Mouse (Mus musculus) lung, postnatal 0 days (tissue): ENCODE measurements around the gene Nfia. TPM values are rescaled to one million over a fixed set of nuclear protein-coding genes. Genes with fewer than 3 reads are reported as not detected.

Source experiments
- ATAC-seq: fragments of 200-750 bp; cut with Nextera tagmentation; 2 replicates; pipeline ENCODE4 v1.8.0; 2017; ENCODE audit warnings: moderate library complexity
- DNase-seq: peaks from one replicate; pipeline ENCODE4 v3.0.0-alpha.2; 2016; ENCODE audit warnings: low spot score
- H3K27ac ChIP-seq: fragments of 300-500 bp; sonication (generic); 2 replicates; pipeline ENCODE4 v1.5.1; 2014; ENCODE audit warnings: antibody characterized with exemption, mild to moderate bottlenecking, low read length, mixed read lengths
- H3K27me3 ChIP-seq: fragments of 300-500 bp; sonication (generic); replicated peaks from 2 replicates; pipeline ENCODE4 v1.6.1; 2014; ENCODE audit warnings: low read length, mixed read lengths; ENCODE audit not compliant: insufficient read depth
- H3K36me3 ChIP-seq: fragments of 300-500 bp; sonication (generic); 2 replicates; pipeline ENCODE4 v1.6.1; 2014; ENCODE audit warnings: low read length, mixed read lengths; ENCODE audit not compliant: insufficient read depth
- H3K4me1 ChIP-seq: fragments of 300-500 bp; sonication (generic); 2 replicates; pipeline ENCODE4 v1.6.1; 2014; ENCODE audit warnings: antibody characterized with exemption, low read depth, low read length, mixed read lengths; ENCODE audit not compliant: insufficient read depth
- H3K4me2 ChIP-seq: fragments of 300-500 bp; sonication (generic); replicated peaks from 2 replicates; pipeline ENCODE4 v1.6.1; 2014; ENCODE audit warnings: low read depth, mild to moderate bottlenecking, low read length, moderate library complexity, mixed read lengths
- H3K4me3 ChIP-seq: fragments of 300-500 bp; sonication (generic); 2 replicates; pipeline ENCODE4 v1.5.1; 2014; ENCODE audit warnings: low read depth, low read length
- H3K9ac ChIP-seq: fragments of 300-500 bp; sonication (generic); replicated peaks from 2 replicates; pipeline ENCODE4 v1.6.1; 2014; ENCODE audit warnings: low read depth, mild to moderate bottlenecking
- H3K9me3 ChIP-seq: fragments of 300-500 bp; sonication (generic); 2 replicates; pipeline ENCODE4 v1.6.1; 2016; ENCODE audit warnings: low read length, mixed read lengths
- CTCF ChIP-seq: IDR thresholded peaks from 2 replicates; pipeline ENCODE4 v1.5.1; 2016; ENCODE audit warnings: antibody characterized with exemption, mild to moderate bottlenecking
- EP300 ChIP-seq: IDR thresholded peaks from 2 replicates; pipeline ENCODE4 v1.6.1; 2016; ENCODE audit warnings: antibody characterized with exemption, mild to moderate bottlenecking, control low read depth
- WGBS: fragments of 180-500 bp; shearing (Covaris S2); extraction: QIAGEN DNeasy Blood & Tissue Kit; methylation state at CpG from one replicate; pipeline ENCODE4 v1.1.7; 2014; 5-methylcytosine and 5-hydroxymethylcytosine counted together
- polyA plus RNA-seq: library from polyadenylated mRNA; unstranded; fragments of >200 nt; fragmentation: Nextera tagmentation; extraction: Ambion mirVana; gene quantifications from 2 replicates; pipeline ENCODE4 v1.2.1, GENCODE M21; 2015

Gene Nfia
- polyA plus RNA-seq, 1 experiment from 2014 or later = 40.5 TPM

- H3K36me3 ChIP-seq = no peaks in the 10 kb centered on the region
- H3K4me3 ChIP-seq = no peak overlapping the region
- no peaks in the 10 kb centered on the region for H3K27me3 ChIP-seq
- DNase-seq (peak; percentile 28), ATAC-seq (no peak)
- H3K4me1 ChIP-seq = peaks cover 9% of the 10 kb centered on the region; the same call in 1 of the 2 replicates
- 62% methylated on average over 5 of the region's 5 CpGs for WGBS
- H3K9ac ChIP-seq = no peak overlapping the region
- peak overlapping the region; percentile 77 for H3K27ac ChIP-seq
- H3K9me3 ChIP-seq = no peaks in the 10 kb centered on the region
- no peak for TF ChIP-seq EP300
- TF ChIP-seq CTCF = no peak
- H3K4me2 ChIP-seq = no peak overlapping the region
Observed at GRCm38 (mm10) chr4:97923248-97923647, 150.7 kb downstream of the Nfia start.

DNA sequence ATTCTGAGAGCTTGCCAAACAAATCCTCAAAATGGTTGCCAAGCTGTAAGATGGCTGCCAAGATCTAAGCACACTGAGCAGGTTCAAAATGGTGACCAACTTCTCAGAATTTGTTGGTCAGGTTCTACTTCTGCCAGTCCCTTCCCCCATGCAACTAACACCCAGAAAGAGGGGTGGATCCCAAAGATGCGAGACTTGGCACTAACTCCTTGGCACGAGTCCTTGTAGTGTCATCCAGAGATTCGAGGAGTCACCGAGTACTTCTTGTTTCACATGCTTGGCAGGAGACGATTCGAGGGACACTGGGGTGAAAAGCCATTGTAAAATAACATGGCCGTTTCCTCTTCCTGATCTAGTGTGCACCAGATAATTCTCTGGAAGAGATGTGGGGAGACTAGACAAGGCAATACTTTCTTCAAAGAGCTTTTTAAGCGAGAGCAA, 151.4 kb downstream of the Nfia start:
- Histone ChIP-seq H3K27me3 (no peaks in the 10 kb centered on the region), H3K4me1 (peaks cover 9% of the 10 kb centered on the region; the same call in 1 of the 2 replicates), H3K36me3 (no peaks in the 10 kb centered on the region), H3K9me3 (no peaks in the 10 kb centered on the region), H3K4me3 (no peak overlapping the region), H3K9ac (no peak overlapping the region), H3K4me2 (0 out of 2 replicates have a peak overlapping the region, but pooled peaks have one; percentile 15), H3K27ac (peak overlapping the region; percentile 77)
- ATAC-seq (peak; percentile 67), DNase-seq (peak; percentile 75)
- peak; percentile 79 for TF ChIP-seq EP300
- TF ChIP-seq CTCF = no peak
- WGBS = 9% methylated on average over 8 of the region's 8 CpGs

DNA sequence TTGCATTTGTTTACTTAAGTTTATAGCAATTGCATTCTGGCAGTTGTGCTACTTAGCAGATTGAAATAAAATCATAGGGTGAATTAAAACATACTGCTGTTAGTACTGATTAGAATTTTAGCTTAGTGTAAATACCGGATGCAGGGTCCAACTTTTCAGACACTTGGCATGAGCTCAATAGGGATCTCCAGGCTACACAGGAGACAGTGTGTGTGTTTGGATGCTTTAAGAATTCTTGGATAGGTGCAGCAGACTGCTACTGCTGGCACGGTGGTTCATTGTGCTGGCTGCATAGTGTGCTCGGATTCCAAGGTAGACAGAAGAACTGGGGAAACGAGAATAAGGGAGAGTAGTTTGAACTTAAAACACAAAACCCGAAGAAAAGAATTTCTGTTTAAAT, 151.9 kb downstream of the Nfia start:
- Histone ChIP-seq H3K36me3 (no peaks in the 10 kb centered on the region), H3K9ac (no peak overlapping the region), H3K4me2 (no peak overlapping the region), H3K9me3 (no peaks in the 10 kb centered on the region), H3K27me3 (no peaks in the 10 kb centered on the region), H3K4me1 (peaks cover 9% of the 10 kb centered on the region; the same call in 1 of the 2 replicates), H3K27ac (peak overlapping the region; percentile 77), H3K4me3 (no peak overlapping the region)
- WGBS = 24% methylated on average over 5 of the region's 5 CpGs
- ATAC-seq (peak; percentile 48), DNase-seq (no peak)
- TF ChIP-seq CTCF (no peak), EP300 (no peak)

- Histone ChIP-seq H3K4me1 (peaks cover 9% of the 10 kb centered on the region; the same call in 1 of the 2 replicates), H3K27me3 (no peaks in the 10 kb centered on the region), H3K27ac (peak overlapping the region; percentile 77; the same call in 1 of the 2 replicates), H3K9ac (no peak overlapping the region), H3K4me2 (no peak overlapping the region), H3K9me3 (no peaks in the 10 kb centered on the region), H3K36me3 (no peaks in the 10 kb centered on the region), H3K4me3 (no peak overlapping the region)
- TF ChIP-seq CTCF (no peak), EP300 (no peak)
- DNase-seq (no peak), ATAC-seq (no peak)
- WGBS = 65% methylated on average over 3 of the region's 3 CpGs
Observed at GRCm38 (mm10) chr4:97924855-97925254, 152.3 kb downstream of the Nfia start.

- no peak overlapping the region for H3K9ac ChIP-seq
- WGBS = 52% methylated on average over 4 of the region's 4 CpGs
Observed at GRCm38 (mm10) chr4:97925644-97926043, 153.1 kb downstream of the Nfia start.

DNA sequence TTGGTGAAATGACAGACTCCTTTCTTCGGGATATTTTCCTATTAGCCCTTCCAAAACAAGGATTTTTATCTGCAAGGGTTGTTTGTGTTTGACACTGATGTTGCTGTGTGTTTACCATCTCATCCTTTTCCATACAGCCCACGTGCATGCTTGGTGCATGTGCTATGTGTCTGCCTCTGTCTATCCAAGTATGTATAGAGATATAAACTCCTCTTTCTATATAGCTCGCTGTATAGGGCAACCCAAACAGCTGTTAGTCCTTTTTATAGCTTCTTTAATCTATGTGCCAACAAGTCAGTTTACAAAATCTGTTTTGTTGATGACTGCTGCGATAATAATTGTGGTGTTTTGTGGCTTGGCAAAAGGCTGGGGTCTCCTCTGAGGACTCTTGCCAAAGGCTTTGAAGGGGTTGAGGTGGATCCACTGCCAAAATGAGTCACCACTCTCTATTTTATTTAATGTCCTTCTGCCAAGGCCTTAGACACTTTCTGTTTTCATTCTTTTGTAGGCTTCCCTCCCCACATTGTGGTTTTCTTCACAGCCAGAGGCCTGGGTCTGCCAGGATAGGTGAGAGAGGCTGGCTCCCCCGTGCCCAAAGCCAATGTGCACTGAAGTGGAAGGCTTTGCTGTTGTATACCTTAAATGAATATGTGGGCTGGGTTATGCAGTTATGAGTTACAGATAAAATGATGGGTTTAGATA, 154.2 kb downstream of the Nfia start:
- peak overlapping the region; percentile 44 for H3K27ac ChIP-seq
- DNase-seq = peak; percentile 48

More at GRCm38 (mm10) chr4:97925644-97926043, 153.1 kb downstream of the Nfia start:
- DNase-seq (no peak), ATAC-seq (no peak)
- H3K4me3 ChIP-seq = no peak overlapping the region
- no peak for TF ChIP-seq CTCF
- no peak for TF ChIP-seq EP300
- H3K27ac ChIP-seq = no peak overlapping the region
- H3K36me3 ChIP-seq = no peaks in the 10 kb centered on the region
- no peaks in the 10 kb centered on the region for H3K27me3 ChIP-seq
- peaks cover 9% of the 10 kb centered on the region; the same call in 1 of the 2 replicates for H3K4me1 ChIP-seq
- H3K4me2 ChIP-seq = no peak overlapping the region
- H3K9me3 ChIP-seq = no peaks in the 10 kb centered on the region

More for the DNA sequence above, 154.2 kb downstream of the Nfia start:
- whole genome bisulfite sequencing = 39% methylated on average over 5 of the region's 5 CpGs
- no peaks in the 10 kb centered on the region for H3K36me3 ChIP-seq
- no peaks in the 10 kb centered on the region for H3K9me3 ChIP-seq
- H3K4me1 ChIP-seq = peaks cover 9% of the 10 kb centered on the region; the same call in 1 of the 2 replicates
- no peak overlapping the region for H3K4me3 ChIP-seq
- TF ChIP-seq CTCF = no peak
- TF ChIP-seq EP300 = no peak; the same call in none of the 2 replicates
- H3K4me2 ChIP-seq = 0 out of 2 replicates have a peak overlapping the region, but pooled peaks have one; percentile 15
- H3K9ac ChIP-seq = no peak overlapping the region
- ATAC-seq = peak; percentile 25; the same call in 1 of the 2 replicates
- H3K27me3 ChIP-seq = no peaks in the 10 kb centered on the region
